Mouse (Mus musculus): ENCODE measurements around the gene Crim1.

Crim1 gene

DNA sequence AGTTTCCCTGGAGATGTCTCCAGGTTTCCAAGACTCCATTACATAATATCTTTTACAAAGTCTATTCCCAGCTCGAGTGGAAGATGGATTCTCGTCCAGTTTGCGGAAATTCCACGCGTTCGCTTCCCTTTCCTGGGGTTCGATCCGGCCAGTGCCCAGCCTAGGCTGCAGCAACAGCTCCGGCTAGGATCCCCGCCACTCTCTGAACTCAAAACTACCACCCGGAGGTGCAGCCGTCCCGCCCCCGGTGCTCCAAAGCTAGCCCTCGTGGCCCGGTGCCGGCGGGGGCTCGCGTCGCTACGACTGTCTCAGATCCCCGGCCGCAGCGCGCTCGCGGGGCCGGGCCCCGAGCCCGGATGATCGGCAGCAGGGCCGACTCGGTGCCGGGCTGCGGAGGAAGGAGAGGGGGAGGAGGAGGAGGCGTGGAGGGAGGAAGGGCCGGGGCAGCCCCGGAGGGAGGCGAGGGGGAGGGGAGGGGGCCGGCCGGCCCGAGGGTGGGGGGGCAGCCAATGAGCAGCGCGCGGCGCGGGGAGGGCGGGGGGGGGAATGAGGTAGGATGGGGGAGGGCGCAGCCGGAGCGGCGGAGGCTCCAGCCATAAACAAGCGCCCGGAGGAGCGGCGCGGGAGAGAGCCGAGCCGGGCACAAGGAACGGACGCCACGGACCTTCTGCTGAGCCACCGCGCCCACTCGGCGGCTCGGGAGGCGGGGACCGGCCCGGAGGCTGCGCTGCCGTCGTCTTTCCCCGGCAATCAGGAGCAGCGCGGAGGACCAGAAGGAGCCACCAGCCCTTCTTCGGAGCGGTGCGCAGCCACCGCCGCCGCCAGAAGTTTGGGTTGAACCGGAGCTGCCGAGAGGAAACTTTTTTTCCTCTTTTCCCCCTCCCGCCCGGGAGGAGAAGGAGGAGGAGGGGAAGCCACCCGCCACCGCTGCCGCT lies at the start of gene Crim1:
Gene Crim1 (plus strand): TSS at position 623 of the 935 bp plus-strand sequence.
- DNase-seq, result peak; percentile 67 to 75

DNA sequence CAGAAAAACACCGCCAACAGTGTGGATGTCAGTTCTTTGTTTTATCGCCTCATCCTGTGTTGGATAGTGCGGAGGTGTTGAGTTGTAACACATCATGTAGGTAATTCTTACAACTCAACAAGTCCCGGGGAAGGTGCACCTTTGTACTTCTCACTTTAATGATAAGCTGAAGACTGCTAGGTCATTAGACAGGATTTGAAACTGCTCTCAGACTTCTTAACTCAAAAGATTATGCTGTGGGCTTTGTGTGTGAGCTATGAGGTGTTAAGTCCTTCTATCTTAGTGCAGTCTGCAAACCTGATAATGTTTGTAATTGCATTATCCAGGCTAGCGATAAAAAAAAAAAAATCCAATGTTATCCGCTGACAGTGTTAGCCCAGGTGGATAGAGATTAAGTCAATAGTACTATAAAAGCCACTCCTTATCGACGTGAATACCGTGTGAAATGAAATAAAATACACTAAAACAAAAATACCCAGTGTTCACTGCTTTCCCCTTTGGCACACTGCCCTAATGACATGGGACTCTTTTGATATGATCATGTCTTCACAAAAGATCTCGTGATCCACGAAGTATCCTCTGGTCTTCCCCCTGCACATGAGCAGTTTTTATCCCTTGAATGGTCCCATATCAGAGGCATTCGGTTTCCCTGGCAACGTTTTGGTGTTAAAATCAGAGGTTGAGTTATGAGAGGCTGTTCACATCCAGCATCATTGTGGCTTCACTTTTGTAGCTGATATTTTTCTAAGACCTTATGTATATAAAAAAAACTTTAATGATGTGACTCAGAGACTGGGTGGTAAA lies 48.4 kb upstream of the Crim1 start:
- no peak for DNase-seq

GRCm38 (mm10) chr17:78163278-78163677 lies 36.8 kb upstream of the Crim1 start:
- peak; percentile 45 to 60 for DNase-seq

GRCm38 (mm10) chr17:78163724-78164236 lies 36.3 kb upstream of the Crim1 start:
- no peak for DNase-seq

DNA sequence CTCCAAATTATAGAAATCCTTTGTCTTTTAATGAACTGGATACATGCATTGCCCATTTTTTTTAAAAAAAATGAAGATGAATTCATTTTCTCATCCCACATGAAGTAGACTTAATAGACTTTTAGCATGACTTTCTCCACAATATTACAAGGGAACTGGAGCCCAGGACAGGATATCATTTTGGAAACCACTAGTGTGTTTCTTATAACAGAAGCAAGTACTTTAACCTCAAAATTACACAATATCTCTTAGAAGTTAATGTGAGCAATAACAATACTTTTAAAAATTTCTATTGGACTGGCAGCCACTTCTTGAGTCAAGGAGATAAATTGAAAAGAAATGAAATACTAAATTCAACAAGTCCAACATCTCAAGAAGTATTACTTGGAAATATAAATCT lies 34.2 kb upstream of the Crim1 start:
- DNase-seq, result no peak

DNA sequence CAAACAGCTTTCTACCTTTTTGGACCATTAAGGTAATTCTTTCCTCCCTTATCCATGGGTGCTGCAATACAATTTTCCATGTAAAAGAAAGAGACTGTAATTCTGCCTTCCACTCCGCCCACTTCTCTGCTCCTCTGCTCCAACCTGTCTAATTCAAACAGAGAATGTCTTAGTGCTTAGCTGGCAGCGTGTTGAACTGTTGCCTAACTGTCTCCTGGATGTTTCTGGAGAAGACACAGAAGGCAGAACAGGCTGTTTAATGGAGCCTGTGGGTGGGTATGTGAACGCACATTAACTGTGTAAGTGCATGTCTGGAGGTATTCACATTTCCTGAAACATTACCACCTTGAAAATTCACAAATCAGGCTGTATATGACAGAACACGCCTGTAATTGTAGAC lies 33.5 kb upstream of the Crim1 start:
- no peak for DNase-seq

DNA sequence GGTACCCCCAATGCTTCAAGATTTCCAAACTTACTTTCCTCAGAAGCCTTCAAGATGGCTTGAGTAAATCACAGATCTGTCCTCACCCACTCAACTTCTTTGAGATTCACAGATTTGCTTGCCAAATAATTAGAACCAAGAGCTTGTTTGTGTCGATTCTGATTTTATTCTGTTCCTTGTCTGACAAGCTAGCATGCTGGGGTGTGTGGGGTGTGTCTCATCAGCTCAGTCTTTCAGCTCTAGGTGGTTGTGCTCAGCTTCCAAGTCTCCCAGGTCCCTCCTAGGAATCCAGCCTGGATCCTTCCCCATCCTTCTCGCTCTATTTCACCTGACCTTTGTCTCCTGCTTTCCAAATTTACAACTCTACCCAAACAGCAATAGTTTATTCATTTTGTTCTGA lies 27.7 kb upstream of the Crim1 start:
- no peak for DNase-seq

DNA sequence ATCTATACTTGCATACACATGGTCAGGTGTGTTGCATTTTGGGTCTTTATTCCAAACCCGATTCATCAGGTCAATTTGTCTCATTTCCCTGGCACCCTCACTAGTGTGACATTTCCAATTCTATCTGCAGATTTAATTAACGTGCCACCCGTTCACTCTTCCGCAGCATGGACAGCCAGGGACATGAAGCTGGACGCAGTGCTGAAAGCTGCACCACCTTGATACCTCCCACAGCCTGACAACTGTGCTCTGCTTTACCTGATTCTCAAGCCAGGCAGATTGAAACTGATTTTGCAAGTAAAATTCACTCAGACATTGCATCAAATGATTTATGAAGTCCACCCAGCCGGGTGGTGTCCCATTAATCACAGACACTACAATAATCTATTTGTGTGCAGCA lies 19.3 kb upstream of the Crim1 start:
- no peak for DNase-seq

- no peak for DNase-seq
These were observed 3.9 kb upstream of the Crim1 start for GRCm38 (mm10) chr17:78196184-78196583.

GRCm38 (mm10) chr17:78197111-78197510 lies 2.9 kb upstream of the Crim1 start:
- peak; percentile 66 to 74 for DNase-seq

GRCm38 (mm10) chr17:78198140-78198539 lies 1.9 kb upstream of the Crim1 start:
- no peak for DNase-seq

GRCm38 (mm10) chr17:78198820-78199219 lies 1.2 kb upstream of the Crim1 start:
- no peak for DNase-seq

GRCm38 (mm10) chr17:78199231-78199625 lies 820 bp upstream of the Crim1 start:
- DNase-seq, result no peak

DNA sequence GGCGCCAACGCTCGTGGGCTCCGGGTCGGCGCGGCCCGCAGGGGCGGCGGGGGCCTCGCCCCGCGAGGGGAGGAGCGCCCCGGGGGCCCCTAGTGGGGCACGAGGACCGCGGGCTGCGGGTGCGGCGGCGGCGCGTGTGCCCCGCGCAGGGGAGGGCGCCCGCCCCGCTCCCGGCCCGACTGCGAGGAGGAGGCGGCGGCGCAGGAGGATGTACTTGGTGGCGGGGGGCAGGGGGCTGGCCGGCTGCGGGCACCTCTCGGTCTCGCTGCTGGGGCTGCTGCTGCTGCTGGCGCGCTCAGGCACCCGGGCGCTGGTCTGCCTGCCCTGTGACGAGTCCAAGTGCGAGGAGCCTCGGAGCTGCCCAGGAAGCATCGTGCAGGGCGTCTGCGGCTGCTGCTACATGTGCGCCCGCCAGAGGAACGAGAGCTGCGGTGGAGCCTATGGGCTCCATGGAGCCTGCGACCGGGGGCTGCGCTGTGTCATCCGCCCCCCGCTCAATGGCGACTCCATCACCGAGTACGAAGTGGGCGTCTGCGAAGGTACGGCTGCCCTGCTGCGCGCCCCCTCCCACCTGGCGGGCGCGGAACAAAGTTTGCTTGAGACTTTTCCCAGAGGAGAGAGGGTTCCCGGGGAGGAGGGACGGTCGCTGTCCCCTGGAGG lies 643 bp downstream of the Crim1 start:
- peak; percentile 40 to 45 for DNase-seq

DNA sequence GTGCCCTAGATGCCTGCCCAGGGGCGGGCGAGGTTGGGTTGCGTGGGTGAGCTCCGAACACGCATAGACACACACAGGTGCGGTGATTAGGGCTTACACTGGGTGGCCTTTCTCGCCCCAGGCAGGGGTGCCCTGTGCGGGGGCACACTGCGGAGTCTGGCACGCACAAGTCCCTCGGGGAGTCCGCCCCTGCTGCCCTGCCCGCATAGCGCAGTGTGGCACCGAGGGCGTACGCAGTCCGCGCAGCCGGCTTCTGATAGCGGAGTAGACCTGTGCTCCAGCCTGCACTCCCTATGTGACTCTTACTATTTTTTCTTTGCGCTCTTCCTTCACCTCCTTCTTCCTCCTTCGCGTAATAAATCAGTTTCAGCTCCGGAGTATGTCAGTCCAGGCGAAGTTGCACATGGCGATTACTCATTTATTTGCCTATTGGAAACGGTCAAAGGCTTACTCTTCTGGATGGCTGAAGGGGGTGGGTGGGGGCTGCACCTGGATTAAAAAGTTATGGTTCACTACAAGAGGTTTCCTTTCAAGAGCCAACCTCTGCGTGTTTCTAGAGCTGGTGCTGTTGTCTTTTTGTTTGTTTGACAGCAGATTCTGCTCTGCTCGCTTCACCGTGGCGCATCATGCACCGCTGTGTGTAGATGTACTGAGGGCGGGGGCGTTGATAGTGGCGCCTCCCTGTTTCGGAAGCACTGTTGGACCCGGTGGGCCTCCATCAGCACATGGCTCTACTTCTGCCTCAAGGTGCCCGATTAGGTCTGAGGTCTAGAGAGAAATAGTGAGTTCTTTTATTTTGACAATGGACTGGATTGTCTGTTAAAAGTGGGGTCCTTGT lies 1.4 kb downstream of the Crim1 start:
- peak; percentile 35 to 38 for DNase-seq

- no peak for DNase-seq
These were observed 2.2 kb downstream of the Crim1 start for GRCm38 (mm10) chr17:78202221-78202620.

GRCm38 (mm10) chr17:78202756-78203155 lies 2.7 kb downstream of the Crim1 start:
- DNase-seq, result no peak

- DNase-seq, result no peak
These were observed 3.4 kb downstream of the Crim1 start for GRCm38 (mm10) chr17:78203478-78203877.

DNA sequence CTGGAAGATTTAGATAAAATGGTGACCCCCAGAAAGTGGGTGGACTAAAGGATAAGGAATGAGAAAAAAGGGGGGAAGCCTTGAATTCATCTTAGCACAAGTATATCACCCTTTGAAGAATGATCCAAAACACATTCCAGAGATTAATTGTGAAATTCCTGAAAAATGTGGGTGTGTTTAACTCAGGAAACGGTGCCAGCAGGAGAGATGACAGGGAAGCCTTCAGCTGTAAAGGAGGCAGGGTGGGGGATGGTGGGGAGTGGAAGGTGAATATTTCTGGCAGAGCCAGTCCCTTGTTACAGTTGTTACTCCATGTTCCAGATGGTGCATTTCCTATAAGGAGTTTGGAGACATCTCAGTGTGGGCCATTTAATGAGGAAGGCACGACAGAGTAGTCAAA lies 6.4 kb downstream of the Crim1 start:
- DNase-seq, result no peak

GRCm38 (mm10) chr17:78207246-78207645 lies 7.2 kb downstream of the Crim1 start:
- no peak for DNase-seq

GRCm38 (mm10) chr17:78208805-78209204 lies 8.8 kb downstream of the Crim1 start:
- DNase-seq, result no peak

DNA sequence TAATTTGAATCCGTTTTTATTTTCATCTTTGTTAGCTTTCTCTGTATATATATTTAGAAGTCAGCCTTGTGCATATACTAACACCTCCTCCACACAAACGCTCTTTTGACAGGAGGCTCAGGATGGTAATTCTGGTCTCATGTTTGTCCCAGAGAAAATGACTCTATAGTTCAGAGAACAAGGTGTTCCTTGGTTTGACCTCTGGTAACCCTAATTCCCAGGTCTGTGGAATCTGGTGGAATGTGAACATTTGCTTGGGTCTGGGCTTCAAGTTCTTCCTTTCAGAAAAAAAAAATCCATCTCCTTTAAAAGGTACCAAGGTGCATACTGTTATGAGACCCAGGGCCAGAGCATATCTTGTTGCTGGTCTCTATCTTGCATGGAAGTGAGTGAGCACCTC lies 9.6 kb downstream of the Crim1 start:
- no peak for DNase-seq

Data from cerebellum, postnatal 36 days (tissue).